In genomic region chr12:3810455-3810854, GRCm38 (mm10) we compare ENCODE assay signal across 13 mouse cellular contexts. TPM values are rescaled to one million over a fixed set of nuclear protein-coding genes. Genes with fewer than 3 reads are reported as not detected.
A peak's percentile ranks its signal among the peaks of the same experiment; 100 is the strongest.
DNase-seq lines count a peak whose midpoint lies in the region; ATAC-seq and TF ChIP-seq lines count a peak whose summit lies in the region.
"Had no signal": no experiment of that assay in that cellular context is flagged by ENCODE, and none has a peak within 500 bp of the region (broad histone marks: within the 10 kb centered on the region; RNA-seq: fewer than 3 reads in every experiment).

No protein-coding gene starts in this region.

- no peak for TF ChIP-seq CTCF in gastrocnemius, adult 2 months (IDR thresholded peaks at IDR 0.05)

- H3K36me3 ChIP-seq in kidney, embryonic 14.5 days (ENCODE audit: control insufficient read depth, insufficient read depth, low read length), result no peaks in the 10 kb centered on the region; the same call in 1 of the 2 replicates
- H3K36me3 ChIP-seq in limb, embryonic 13.5 days, result 0 out of 2 replicates have a peak, but pooled peaks cover 11% of the 10 kb centered on the region
- no peaks in the 10 kb centered on the region for H3K36me3 ChIP-seq in liver, embryonic 12.5 days

- no peak overlapping the region; the same call in 1 of the 2 replicates for H3K9ac ChIP-seq in kidney, embryonic 14.5 days (ENCODE audit: low read depth, low read length)
- no peak overlapping the region for H3K9ac ChIP-seq in limb, embryonic 13.5 days
- H3K9ac ChIP-seq in liver, embryonic 12.5 days, result no peak overlapping the region
- H3K9ac ChIP-seq: liver, embryonic 14.5 days had no signal

- H3K4me2 ChIP-seq in kidney, embryonic 14.5 days (replicated peaks; ENCODE audit: low read depth, low read length), result peak overlapping the region; percentile 9; the same call in 1 of the 2 replicates
- peak overlapping the region; percentile 40 for H3K4me2 ChIP-seq in limb, embryonic 13.5 days (replicated peaks)
- H3K4me2 ChIP-seq in liver, embryonic 12.5 days, result no peak overlapping the region

- H3K4me1 ChIP-seq in kidney, embryonic 14.5 days (ENCODE audit: control insufficient read depth, insufficient read depth, low read length), result peaks cover 51% of the 10 kb centered on the region
- H3K4me1 ChIP-seq in limb, embryonic 13.5 days, result peaks cover 60% of the 10 kb centered on the region
- H3K4me1 ChIP-seq in liver, embryonic 12.5 days, result peaks cover 64% of the 10 kb centered on the region

- intact Hi-C loops in gastrocnemius, adult 2 months (cut with DNase I), result no loop called here
- intact Hi-C loops in gastrocnemius, postnatal 14 days (cut with DNase I; ENCODE audit: low total_unique reads), result no loop called here

- H3K27ac ChIP-seq in gastrocnemius, adult 2 months, result peak overlapping the region; percentile 96
- peak overlapping the region; percentile 62; the same call in 1 of the 2 replicates for H3K27ac ChIP-seq in kidney, embryonic 14.5 days (ENCODE audit: low read depth, low read length)
- peak overlapping the region; percentile 44; the same call in 1 of the 2 replicates for H3K27ac ChIP-seq in limb, embryonic 13.5 days
- H3K27ac ChIP-seq in liver, embryonic 12.5 days, result no peak overlapping the region
- H3K27ac ChIP-seq: liver, embryonic 14.5 days had no signal

- H3K27me3 ChIP-seq in kidney, embryonic 14.5 days (ENCODE audit: control insufficient read depth, insufficient read depth, low read length), result no peaks in the 10 kb centered on the region
- no peaks in the 10 kb centered on the region for H3K27me3 ChIP-seq in limb, embryonic 13.5 days
- peaks cover 50% of the 10 kb centered on the region for H3K27me3 ChIP-seq in liver, embryonic 12.5 days (replicated peaks)

- no peaks in the 10 kb centered on the region for H3K9me3 ChIP-seq in kidney, embryonic 14.5 days (ENCODE audit: control insufficient read depth, low read length)
- H3K9me3 ChIP-seq in limb, embryonic 13.5 days, result no peaks in the 10 kb centered on the region
- no peaks in the 10 kb centered on the region for H3K9me3 ChIP-seq in liver, embryonic 12.5 days (replicated peaks)

- ATAC-seq in kidney, embryonic 14.5 days (ENCODE audit: low FRiP score, low TSS enrichment), result no peak
- ATAC-seq in limb, embryonic 13.5 days (ENCODE audit: low FRiP score, low read depth), result no peak
- ATAC-seq in erythroid progenitor cell, adult 5-6 weeks (replicated peaks; ENCODE audit: low FRiP score, poor library complexity, severe bottlenecking), result no peak
- ATAC-seq in liver, embryonic 12.5 days, result no peak

- peak overlapping the region; percentile 56 for H3K4me3 ChIP-seq in gastrocnemius, adult 2 months
- H3K4me3 ChIP-seq in kidney, embryonic 14.5 days (ENCODE audit: low read length), result no peak overlapping the region
- no peak overlapping the region for H3K4me3 ChIP-seq in limb, embryonic 13.5 days
- H3K4me3 ChIP-seq in liver, embryonic 12.5 days, result no peak overlapping the region

- DNase-seq in gastrocnemius, adult 2 months, result peak; percentile 47
- DNase-seq in gastrocnemius, postnatal 14 days, result no peak
- no peak for DNase-seq in kidney, postnatal 14 days
- DNase-seq in brain, adult 2 months (ENCODE audit: low read depth, low spot score), result peak; percentile 54
- DNase-seq: B cell, adult 2 months; layer of hippocampus, postnatal 36 days; spleen, adult 18-20 months; thymus, postnatal 36 days had no signal

- WGBS in kidney, embryonic 14.5 days, result 21% methylated on average over 4 of the region's 4 CpGs
- 14% methylated on average over 4 of the region's 4 CpGs for WGBS in limb, embryonic 13.5 days
- 48% methylated on average over 4 of the region's 4 CpGs for WGBS in liver, embryonic 12.5 days (ENCODE audit: insufficient replicate concordance)

RNA-seq across cellular contexts. Expression of gene Dnmt3a, which starts 4.6 kb away (rescaled TPM):
- 10 to 100 TPM; 57.5 to 97.5 TPM for total RNA-seq in gastrocnemius, adult 2 months (2021)
- 100 to 1,000 TPM; 119 to 137 TPM for total RNA-seq in gastrocnemius, postnatal 14 days (2021)
- polyA plus RNA-seq in kidney, embryonic 14.5 days (2014; fragmentation: Nextera tagmentation; extraction: Ambion mirVana), result 59.9 and 87.9 TPM in 2 replicates
- 200 and 203 TPM in 2 replicates for polyA plus RNA-seq in limb, embryonic 13.5 days (2015; fragmentation: Nextera tagmentation; extraction: Ambion mirVana)
- 1.3 and 4.0 TPM in 2 replicates for total RNA-seq in erythroid progenitor cell, adult 5-6 weeks (2015; ENCODE audit: low replicate concordance)
- 0.83 and 3.7 TPM in 2 replicates for total RNA-seq in erythroid progenitor cell, adult 5-6 weeks (2017; ENCODE audit: low replicate concordance)
- 57.9 and 58.7 TPM in 2 replicates for polyA plus RNA-seq in liver, embryonic 12.5 days (2016; fragmentation: Nextera tagmentation; extraction: Ambion mirVana)

Comparison
In these comparisons a context has a peak if more than half of its experiments do, and no peak if none do; other contexts are left out.
1. DNase-seq: peak in gastrocnemius, adult 2 months (single experiment) and brain, adult 2 months (single experiment); none in gastrocnemius, postnatal 14 days (single experiment) and kidney, postnatal 14 days (single experiment).
2. RNA of gene Dnmt3a, which starts 4.6 kb away (total RNA-seq): 119 to 137 TPM in gastrocnemius, postnatal 14 days and 57.5 to 97.5 TPM in gastrocnemius, adult 2 months; 0.83 to 4.0 TPM in erythroid progenitor cell, adult 5-6 weeks; every median in the first group is over 10 times any median in the second.